Mouse (Mus musculus): ENCODE measurements around the gene Lce1b. TPM values are rescaled to one million over a fixed set of nuclear protein-coding genes. Genes with fewer than 3 reads are reported as not detected.
"Not testable (repeated sequence)": the region's sequence is repeated elsewhere in the genome, so short reads cannot be mapped to it uniquely, and the experiment has no call there.

The Lce1b gene
- polyA plus RNA-seq (2015; fragmentation: Nextera tagmentation; extraction: Ambion mirVana) = not detected in 2 replicates

GRCm38 (mm10) chr3:92656826-92657225, at the start of gene Lce1b:
TSS of gene Lce1b (minus strand) at chr3:92656926.
- no peak for ATAC-seq
- H3K27ac ChIP-seq (ENCODE audit: low read depth, low read length) = no peak within 1 kb of the TSS
- no peaks in the 10 kb centered on the region for H3K36me3 ChIP-seq (ENCODE audit: control insufficient read depth, insufficient read depth, low read length)
- no peak within 1 kb of the TSS for H3K4me3 ChIP-seq (ENCODE audit: low read length)
- no peak within 1 kb of the TSS for H3K9ac ChIP-seq (ENCODE audit: low read depth, low read length)
- H3K27me3 ChIP-seq (replicated peaks; ENCODE audit: control insufficient read depth, insufficient read depth, low read length) = no peaks in the 10 kb centered on the region
- no peak within 1 kb of the TSS for H3K4me2 ChIP-seq (ENCODE audit: low read length)
- no peaks in the 10 kb centered on the region for H3K9me3 ChIP-seq (ENCODE audit: control insufficient read depth, low read length)
- H3K4me1 ChIP-seq (ENCODE audit: control insufficient read depth, insufficient read depth, low read depth, low read length) = no peaks in the 10 kb centered on the region

DNA sequence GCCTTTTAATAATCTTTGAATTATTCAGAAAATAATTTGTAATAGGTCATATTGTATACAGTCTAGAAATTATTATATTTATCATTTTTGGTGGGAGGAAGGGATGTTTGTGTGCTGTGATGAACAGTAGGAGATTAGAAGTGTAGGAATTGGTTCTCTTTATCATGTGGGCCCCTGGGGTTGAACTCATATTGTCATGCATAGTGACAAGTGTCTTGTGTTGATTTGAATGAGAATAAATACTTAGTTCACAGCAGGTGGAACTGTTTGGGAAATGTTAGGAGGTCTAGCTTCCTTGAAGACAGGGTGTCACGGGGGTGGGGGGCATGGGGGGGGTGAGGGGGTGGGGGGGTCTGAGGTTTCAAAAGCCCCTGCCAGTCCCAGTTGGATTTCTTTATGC, 37.9 kb upstream of the Lce1b start:
- no peaks in the 10 kb centered on the region for H3K4me1 ChIP-seq (ENCODE audit: control insufficient read depth, insufficient read depth, low read depth, low read length)
- no peak for ATAC-seq
- WGBS = 11% methylated on average over 1 of the region's 1 CpGs

GRCm38 (mm10) chr3:92691688-92692087, 35.0 kb upstream of the Lce1b start:
- Histone ChIP-seq H3K4me2 (ENCODE audit: low read length) (no peak overlapping the region), H3K27me3 (replicated peaks; ENCODE audit: control insufficient read depth, insufficient read depth, low read length) (no peaks in the 10 kb centered on the region), H3K27ac (ENCODE audit: low read depth, low read length) (no peak overlapping the region), H3K36me3 (ENCODE audit: control insufficient read depth, insufficient read depth, low read length) (no peaks in the 10 kb centered on the region), H3K4me3 (ENCODE audit: low read length) (no peak overlapping the region), H3K9ac (ENCODE audit: low read depth, low read length) (no peak overlapping the region), H3K9me3 (ENCODE audit: control insufficient read depth, low read length) (no peaks in the 10 kb centered on the region), H3K4me1 (ENCODE audit: control insufficient read depth, insufficient read depth, low read depth, low read length) (no peaks in the 10 kb centered on the region)
- no peak for ATAC-seq

More for the DNA sequence above, 37.9 kb upstream of the Lce1b start:
- Histone ChIP-seq H3K27ac (ENCODE audit: low read depth, low read length) (no peak overlapping the region), H3K36me3 (ENCODE audit: control insufficient read depth, insufficient read depth, low read length) (no peaks in the 10 kb centered on the region), H3K9me3 (ENCODE audit: control insufficient read depth, low read length) (no peaks in the 10 kb centered on the region), H3K9ac (ENCODE audit: low read depth, low read length) (no peak overlapping the region), H3K27me3 (replicated peaks; ENCODE audit: control insufficient read depth, insufficient read depth, low read length) (no peaks in the 10 kb centered on the region), H3K4me3 (ENCODE audit: low read length) (no peak overlapping the region), H3K4me2 (ENCODE audit: low read length) (no peak overlapping the region)

DNA sequence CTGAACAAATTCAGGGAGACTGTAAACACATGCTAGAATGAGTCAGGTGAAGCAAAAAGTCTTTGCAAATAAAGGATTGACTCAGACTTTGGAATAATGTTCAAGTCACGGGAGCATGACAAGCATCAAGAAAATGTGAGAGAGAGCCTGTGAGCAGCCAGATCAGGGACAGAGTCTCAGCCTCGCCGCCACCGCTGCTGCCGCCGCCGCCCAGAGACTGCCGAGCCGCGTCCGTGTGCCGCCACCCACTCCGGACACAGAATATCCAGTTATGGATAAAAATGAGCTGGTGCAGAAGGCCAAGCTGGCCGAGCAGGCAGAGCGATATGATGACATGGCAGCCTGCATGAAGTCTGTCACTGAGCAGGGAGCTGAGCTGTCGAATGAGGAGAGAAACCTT, 32.4 kb upstream of the Lce1b start:
- WGBS = 81% methylated on average over 16 of the region's 16 CpGs
- not testable (repeated sequence) for H3K4me1 ChIP-seq (ENCODE audit: control insufficient read depth, insufficient read depth, low read depth, low read length); H3K9me3 ChIP-seq (ENCODE audit: control insufficient read depth, low read length)

GRCm38 (mm10) chr3:92687110-92687509, 30.4 kb upstream of the Lce1b start, which contains the start of gene Lce1d:
TSS of gene Lce1d (minus strand) at chr3:92687210.
- WGBS = 70% methylated on average over 2 of the region's 2 CpGs
- no peak for ATAC-seq
- H3K4me1 ChIP-seq (ENCODE audit: control insufficient read depth, insufficient read depth, low read depth, low read length) = no peaks in the 10 kb centered on the region
- H3K9ac ChIP-seq (ENCODE audit: low read depth, low read length) = no peak within 1 kb of the TSS
- no peak within 1 kb of the TSS for H3K27ac ChIP-seq (ENCODE audit: low read depth, low read length)
- no peak within 1 kb of the TSS for H3K4me3 ChIP-seq (ENCODE audit: low read length)
- no peak within 1 kb of the TSS for H3K4me2 ChIP-seq (ENCODE audit: low read length)
- H3K27me3 ChIP-seq (replicated peaks; ENCODE audit: control insufficient read depth, insufficient read depth, low read length) = no peaks in the 10 kb centered on the region
- no peaks in the 10 kb centered on the region for H3K9me3 ChIP-seq (ENCODE audit: control insufficient read depth, low read length)
- no peaks in the 10 kb centered on the region for H3K36me3 ChIP-seq (ENCODE audit: control insufficient read depth, insufficient read depth, low read length)

More for the DNA sequence above, 32.4 kb upstream of the Lce1b start:
- H3K4me3 ChIP-seq (ENCODE audit: low read length); H3K4me2 ChIP-seq (ENCODE audit: low read length); H3K27me3 ChIP-seq (replicated peaks; ENCODE audit: control insufficient read depth, insufficient read depth, low read length); ATAC-seq; H3K36me3 ChIP-seq (ENCODE audit: control insufficient read depth, insufficient read depth, low read length); H3K9ac ChIP-seq (ENCODE audit: low read depth, low read length); H3K27ac ChIP-seq (ENCODE audit: low read depth, low read length): not testable (repeated sequence)

DNA sequence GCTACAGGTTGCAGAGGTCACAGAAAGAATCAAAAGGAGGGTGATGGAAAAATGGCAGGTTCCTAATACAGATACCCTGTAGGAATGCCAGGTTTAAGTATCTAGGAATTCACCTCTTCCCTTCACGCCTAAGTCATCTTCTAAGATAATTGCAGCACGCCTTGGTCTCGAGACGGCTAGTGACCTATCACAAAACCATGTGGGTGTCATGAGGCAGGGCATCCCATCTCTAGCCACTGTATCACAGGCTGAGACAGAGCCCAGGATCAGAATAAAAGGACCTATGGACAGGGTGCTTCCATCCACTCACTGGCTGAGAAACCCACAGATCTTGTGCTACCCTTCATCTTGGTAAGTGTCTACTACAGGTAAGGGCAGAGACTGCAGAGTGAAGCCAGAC, 22.2 kb upstream of the Lce1b start, which contains the start of gene Lce1c:
Gene Lce1c, plus strand, starts transcription at position 301 of the 400 bp plus-strand sequence.
- no peak within 1 kb of the TSS for H3K4me3 ChIP-seq (ENCODE audit: low read length)
- no peak within 1 kb of the TSS for H3K27ac ChIP-seq (ENCODE audit: low read depth, low read length)
- no peak within 1 kb of the TSS for H3K9ac ChIP-seq (ENCODE audit: low read depth, low read length)
- H3K9me3 ChIP-seq (ENCODE audit: control insufficient read depth, low read length) = no peaks in the 10 kb centered on the region
- H3K4me2 ChIP-seq (ENCODE audit: low read length) = no peak within 1 kb of the TSS
- H3K27me3 ChIP-seq (replicated peaks; ENCODE audit: control insufficient read depth, insufficient read depth, low read length) = no peaks in the 10 kb centered on the region
- no peak for ATAC-seq
- H3K4me1 ChIP-seq (ENCODE audit: control insufficient read depth, insufficient read depth, low read depth, low read length) = no peaks in the 10 kb centered on the region
- 91% methylated on average over 4 of the region's 4 CpGs for WGBS
- H3K36me3 ChIP-seq (ENCODE audit: control insufficient read depth, insufficient read depth, low read length) = no peaks in the 10 kb centered on the region

DNA sequence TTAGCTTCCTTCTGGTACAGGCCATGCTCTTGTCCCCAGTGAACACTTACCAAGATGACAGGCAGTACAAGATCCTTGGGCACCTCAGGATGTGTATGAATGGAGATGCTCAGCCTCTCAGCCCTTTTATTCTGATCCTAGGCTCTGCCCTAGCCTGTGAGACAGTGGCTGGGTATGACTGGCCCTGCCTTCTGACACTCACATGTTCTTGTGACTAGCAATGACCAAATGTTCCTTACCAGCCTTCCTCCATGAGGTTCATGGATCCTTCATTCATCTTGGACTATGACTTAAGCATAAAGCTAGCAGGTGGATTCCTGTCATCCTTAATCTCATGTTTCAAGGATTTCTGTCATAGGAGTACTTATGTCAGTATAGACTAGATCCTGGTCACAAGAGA, 13.5 kb upstream of the Lce1b start, which contains the start of gene Lce1a2:
Gene Lce1a2, minus strand, starts transcription at position 101 of the 400 bp plus-strand sequence.
- no peaks in the 10 kb centered on the region for H3K9me3 ChIP-seq (ENCODE audit: control insufficient read depth, low read length)
- H3K9ac ChIP-seq (ENCODE audit: low read depth, low read length) = no peak within 1 kb of the TSS
- H3K27me3 ChIP-seq (replicated peaks; ENCODE audit: control insufficient read depth, insufficient read depth, low read length) = no peaks in the 10 kb centered on the region
- H3K4me2 ChIP-seq (ENCODE audit: low read length) = no peak within 1 kb of the TSS
- H3K36me3 ChIP-seq (ENCODE audit: control insufficient read depth, insufficient read depth, low read length) = no peaks in the 10 kb centered on the region
- H3K4me1 ChIP-seq (ENCODE audit: control insufficient read depth, insufficient read depth, low read depth, low read length) = no peaks in the 10 kb centered on the region
- no peak for ATAC-seq
- no peak within 1 kb of the TSS for H3K27ac ChIP-seq (ENCODE audit: low read depth, low read length)
- H3K4me3 ChIP-seq (ENCODE audit: low read length) = no peak within 1 kb of the TSS

GRCm38 (mm10) chr3:92648207-92648606, 8.5 kb downstream of the Lce1b start, which contains the start of gene Lce1a1:
TSS of gene Lce1a1 (minus strand) at chr3:92648307.
- Histone ChIP-seq H3K4me2 (ENCODE audit: low read length) (no peak within 1 kb of the TSS), H3K4me1 (ENCODE audit: control insufficient read depth, insufficient read depth, low read depth, low read length) (no peaks in the 10 kb centered on the region), H3K36me3 (ENCODE audit: control insufficient read depth, insufficient read depth, low read length) (no peaks in the 10 kb centered on the region), H3K4me3 (ENCODE audit: low read length) (no peak within 1 kb of the TSS), H3K9ac (ENCODE audit: low read depth, low read length) (no peak within 1 kb of the TSS), H3K27ac (ENCODE audit: low read depth, low read length) (no peak within 1 kb of the TSS), H3K27me3 (replicated peaks; ENCODE audit: control insufficient read depth, insufficient read depth, low read length) (no peaks in the 10 kb centered on the region), H3K9me3 (ENCODE audit: control insufficient read depth, low read length) (no peaks in the 10 kb centered on the region)
- ATAC-seq = no peak
- 90% methylated on average over 1 of the region's 1 CpGs for WGBS

DNA sequence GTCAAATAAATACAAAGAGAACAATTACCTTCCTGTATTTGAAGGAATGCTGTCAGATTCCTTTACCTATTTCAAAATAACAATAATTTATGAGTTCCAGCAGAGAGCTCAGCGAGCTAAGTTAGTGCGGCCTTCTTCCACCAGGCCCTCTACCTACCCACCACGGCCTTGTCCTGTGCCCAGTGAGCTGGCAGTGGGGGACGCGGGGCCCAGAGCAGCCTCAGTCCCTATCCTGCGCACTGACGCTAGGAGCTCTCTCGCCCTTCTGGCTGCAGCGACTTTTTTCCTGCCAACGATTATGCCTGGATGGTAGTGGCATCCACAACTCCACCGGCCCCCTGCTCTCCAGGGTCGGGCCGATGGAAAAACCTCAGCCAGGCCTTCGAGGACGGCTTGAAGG, 16.9 kb downstream of the Lce1b start:
- Histone ChIP-seq H3K4me3 (ENCODE audit: low read length) (no peak overlapping the region), H3K9ac (ENCODE audit: low read depth, low read length) (no peak overlapping the region), H3K27ac (ENCODE audit: low read depth, low read length) (no peak overlapping the region), H3K36me3 (ENCODE audit: control insufficient read depth, insufficient read depth, low read length) (no peaks in the 10 kb centered on the region), H3K9me3 (ENCODE audit: control insufficient read depth, low read length) (no peaks in the 10 kb centered on the region), H3K27me3 (replicated peaks; ENCODE audit: control insufficient read depth, insufficient read depth, low read length) (no peaks in the 10 kb centered on the region), H3K4me2 (ENCODE audit: low read length) (no peak overlapping the region), H3K4me1 (ENCODE audit: control insufficient read depth, insufficient read depth, low read depth, low read length) (no peaks in the 10 kb centered on the region)
- ATAC-seq = no peak
- WGBS = 94% methylated on average over 15 of the region's 15 CpGs

- H3K27me3 ChIP-seq (replicated peaks; ENCODE audit: control insufficient read depth, insufficient read depth, low read length) = no peaks in the 10 kb centered on the region
- ATAC-seq = peak; percentile 6; the same call in 1 of the 2 replicates
- no peaks in the 10 kb centered on the region for H3K9me3 ChIP-seq (ENCODE audit: control insufficient read depth, low read length)
- no peak overlapping the region for H3K4me2 ChIP-seq (ENCODE audit: low read length)
- no peaks in the 10 kb centered on the region for H3K36me3 ChIP-seq (ENCODE audit: control insufficient read depth, insufficient read depth, low read length)
- no peak overlapping the region for H3K9ac ChIP-seq (ENCODE audit: low read depth, low read length)
- no peak overlapping the region for H3K4me3 ChIP-seq (ENCODE audit: low read length)
- WGBS = 71% methylated on average over 3 of the region's 3 CpGs
- H3K27ac ChIP-seq (ENCODE audit: low read depth, low read length) = no peak overlapping the region
- H3K4me1 ChIP-seq (ENCODE audit: control insufficient read depth, insufficient read depth, low read depth, low read length) = no peaks in the 10 kb centered on the region
Measured at GRCm38 (mm10) chr3:92638653-92638991, 18.1 kb downstream of the Lce1b start.
